Mouse (Mus musculus) bone marrow, adult 2 months (tissue): ENCODE data around the gene Ehd1.

ENCODE experiments used
- CTCF ChIP-seq: fragments of 200-500 bp; IDR thresholded peaks from 2 replicates; pipeline ENCODE4 v1.5.1; 2011; ENCODE audit warnings: low read length, control low read depth; ENCODE audit not compliant: control insufficient read depth, insufficient read depth
- POLR2A ChIP-seq: fragments of 200-500 bp; IDR thresholded peaks from 2 replicates; pipeline ENCODE4 v1.6.1; 2011; ENCODE audit warnings: low read depth, mild to moderate bottlenecking, control low read depth, low read length, borderline replicate concordance; ENCODE audit not compliant: control insufficient read depth

DNA sequence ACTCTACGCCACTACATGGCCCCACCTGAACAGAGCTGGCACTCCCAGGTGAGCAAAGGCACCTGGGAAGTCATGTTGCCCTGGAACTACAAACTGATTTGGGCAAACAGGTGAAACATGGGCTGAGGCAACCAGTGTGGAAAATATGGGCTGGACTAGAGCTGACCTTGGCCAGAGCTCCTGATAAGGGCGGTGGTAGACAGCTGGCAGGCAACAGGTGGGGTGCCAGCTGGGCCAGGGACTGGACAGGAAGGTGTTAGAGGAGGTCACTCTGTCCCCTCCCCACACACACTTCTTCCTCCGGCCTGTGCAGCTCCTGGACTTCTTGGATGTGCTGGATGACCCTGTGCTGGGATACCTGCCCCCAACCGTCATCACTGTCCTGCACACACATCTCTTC, 23.5 kb upstream of the Ehd1 start:
- TF ChIP-seq POLR2A = no peak
- no peak for TF ChIP-seq CTCF
